Mouse (Mus musculus): ENCODE measurements at regions not wholly inside any gene's neighbourhood (a gene's known extent, or its start where the extent isn't known, plus 50 kb on each side); places are given as distances from the start of the nearest gene placed in this dataset.
"Not testable (repeated sequence)": the region's sequence is repeated elsewhere in the genome, so short reads cannot be mapped to it uniquely, and the experiment has no call there.

DNA sequence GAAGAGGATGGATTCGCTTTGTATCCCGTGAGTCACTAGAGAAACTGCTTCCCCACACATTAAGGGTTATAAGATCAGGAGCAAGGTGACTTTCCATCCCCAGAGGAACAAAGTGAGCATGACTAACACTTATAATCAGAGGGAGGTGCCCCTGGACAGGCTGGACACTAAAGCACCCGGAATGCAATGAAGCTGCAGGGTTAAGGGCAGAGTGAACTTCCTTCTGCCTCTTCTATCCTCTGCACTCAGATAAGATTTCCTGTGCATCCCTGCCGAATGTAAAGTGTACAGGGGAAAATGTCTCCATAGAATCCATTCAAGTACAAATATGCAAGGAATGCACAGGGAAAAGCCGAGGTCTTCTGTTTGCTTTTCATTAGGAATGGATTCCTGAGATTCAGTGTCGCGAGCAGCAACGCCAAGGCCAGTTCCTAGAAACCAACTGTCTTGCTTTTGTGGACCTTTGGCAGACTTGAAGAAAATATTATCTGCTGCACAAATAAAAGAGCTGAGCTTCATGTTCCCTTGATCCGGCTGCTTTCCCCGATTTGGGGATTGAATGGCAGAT is 58.5 kb upstream of the Fbxl7 start:
- no peak for DNase-seq (ENCODE audit: low read depth in 1 of 2, low spot score in 2 of 2)

DNA sequence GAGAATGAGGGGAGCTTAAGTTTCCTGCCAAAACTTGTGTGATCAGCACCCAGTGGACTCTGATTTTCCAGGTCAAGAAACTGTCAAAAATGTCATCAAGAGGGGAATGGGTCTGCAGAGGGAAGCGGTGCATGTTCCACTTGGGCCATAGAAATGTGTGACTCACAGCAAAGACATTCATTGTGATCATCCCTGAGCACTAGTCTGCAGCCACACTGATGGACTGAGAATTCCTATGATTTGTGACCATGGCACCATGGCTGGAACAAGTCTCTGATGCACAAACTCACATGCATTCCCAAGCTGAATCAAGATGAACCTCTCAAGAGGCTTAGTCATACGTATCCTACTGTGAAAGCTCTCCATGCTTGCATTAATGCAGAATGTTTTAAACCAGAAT is 63.6 kb upstream of the Fbxl7 start:
- no peak for DNase-seq (ENCODE audit: low read depth in 1 of 2, low spot score in 2 of 2)

- no peak for DNase-seq (ENCODE audit: low read depth in 1 of 2, low spot score in 2 of 2)
Observed at GRCm38 (mm10) chr15:26968392-26969025, 73.1 kb upstream of the Fbxl7 start.

GRCm38 (mm10) chr15:26970770-26971169 is 75.4 kb upstream of the Fbxl7 start:
- no peak for DNase-seq (ENCODE audit: low read depth in 1 of 2, low spot score in 2 of 2)

DNA sequence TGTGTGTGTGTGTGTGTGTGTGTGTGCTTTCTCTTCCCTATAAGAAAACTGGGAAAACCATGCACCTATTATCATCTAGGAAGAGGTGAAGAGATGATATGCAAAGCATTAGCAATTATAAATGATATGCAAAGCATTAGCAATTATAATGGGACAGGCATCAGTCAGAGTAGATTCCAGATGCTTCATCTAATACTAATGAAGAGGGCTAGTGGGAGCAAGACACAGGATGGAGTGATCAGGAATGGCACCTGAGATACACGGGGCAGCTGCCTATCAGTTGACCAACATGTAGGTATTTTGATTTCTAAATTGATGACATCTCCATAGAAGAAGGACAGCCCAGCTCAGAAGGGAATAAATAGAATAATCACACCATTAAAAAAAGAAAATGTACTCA is 97.7 kb upstream of the Fbxl7 start:
- no peak for DNase-seq (ENCODE audit: low read depth in 1 of 2, low spot score in 2 of 2)

GRCm38 (mm10) chr15:27009069-27009468 is 113.7 kb upstream of the Fbxl7 start:
- DNase-seq (ENCODE audit: low read depth in 1 of 2, low spot score in 2 of 2), result no peak

DNA sequence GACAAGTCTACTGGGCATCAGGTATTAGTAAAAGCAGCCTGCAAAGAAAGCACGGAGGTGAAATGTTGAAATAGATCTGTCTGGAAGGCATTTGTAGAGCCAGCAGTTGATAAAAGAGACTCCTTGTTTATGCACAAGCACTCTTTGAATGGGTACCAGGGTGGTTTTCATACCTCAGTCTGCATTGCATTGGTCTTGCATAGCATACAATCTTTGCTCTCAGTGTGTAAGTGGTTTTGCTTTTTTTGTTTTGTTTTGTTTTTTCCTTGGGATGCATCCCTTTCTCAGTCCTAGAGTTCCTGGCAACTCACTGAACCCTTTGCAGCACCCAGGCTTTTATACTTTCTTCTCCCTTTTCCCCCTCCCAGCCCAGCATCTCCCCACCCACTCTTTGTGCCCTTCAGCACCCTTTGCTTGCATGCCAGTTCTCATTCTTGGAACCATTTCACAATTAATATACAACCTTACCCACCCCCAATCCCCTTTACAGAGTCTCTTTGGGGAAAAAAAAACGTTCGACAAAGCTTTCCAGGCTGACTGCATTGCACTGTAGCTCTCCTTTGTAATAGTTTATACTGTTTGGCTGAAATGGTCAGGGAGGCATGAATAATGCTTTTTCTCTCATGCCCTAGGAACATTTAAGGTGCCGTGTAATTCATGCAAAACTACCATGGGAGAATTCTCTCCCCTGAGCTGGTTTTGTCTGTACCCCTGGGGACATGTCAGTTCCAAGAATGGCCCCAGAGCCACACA is 118.7 kb upstream of the Fbxl7 start:
- no peak for DNase-seq (ENCODE audit: low read depth in 1 of 2, low spot score in 2 of 2)

DNA sequence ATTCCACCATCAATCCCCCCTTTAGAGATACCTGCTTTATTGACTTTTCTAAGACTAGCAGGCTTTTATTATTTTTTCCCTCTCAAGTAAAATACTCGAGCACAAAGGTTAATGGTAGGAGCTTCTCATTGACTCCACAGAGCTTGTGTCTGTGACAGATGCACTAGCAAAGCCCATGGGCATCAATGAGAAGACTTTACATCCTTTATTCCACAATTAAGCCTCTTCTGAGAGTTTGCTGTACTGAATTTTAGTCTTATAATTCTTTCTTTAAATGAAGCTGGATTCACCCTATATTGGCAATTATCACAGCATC is 119.2 kb upstream of the Fbxl7 start:
- no peak for DNase-seq (ENCODE audit: low read depth in 1 of 2, low spot score in 2 of 2)

DNA sequence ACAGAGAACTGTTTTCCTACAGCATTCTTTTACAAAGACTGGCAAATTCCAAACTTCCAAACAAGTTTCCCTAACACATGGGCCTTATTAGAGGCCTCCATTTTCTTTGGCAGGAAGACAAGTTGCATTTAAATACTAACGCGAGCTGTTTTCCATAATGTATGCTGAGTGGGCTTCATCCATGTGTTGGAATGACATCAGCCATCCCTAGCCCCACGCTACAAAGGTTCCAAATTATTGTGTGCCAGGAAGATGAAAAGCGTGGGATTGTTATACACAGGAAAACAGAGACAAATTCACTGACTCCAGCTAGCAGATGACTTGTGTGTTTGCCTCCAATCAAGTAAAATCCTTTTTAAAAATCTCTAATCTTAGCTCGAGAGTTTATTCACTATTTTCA is 125.1 kb upstream of the Fbxl7 start:
- DNase-seq (ENCODE audit: low read depth in 1 of 2, low spot score in 2 of 2), result no peak

GRCm38 (mm10) chr15:27033261-27033660 is 137.9 kb upstream of the Fbxl7 start:
- DNase-seq (ENCODE audit: low read depth in 1 of 2, low spot score in 2 of 2), result no peak

DNA sequence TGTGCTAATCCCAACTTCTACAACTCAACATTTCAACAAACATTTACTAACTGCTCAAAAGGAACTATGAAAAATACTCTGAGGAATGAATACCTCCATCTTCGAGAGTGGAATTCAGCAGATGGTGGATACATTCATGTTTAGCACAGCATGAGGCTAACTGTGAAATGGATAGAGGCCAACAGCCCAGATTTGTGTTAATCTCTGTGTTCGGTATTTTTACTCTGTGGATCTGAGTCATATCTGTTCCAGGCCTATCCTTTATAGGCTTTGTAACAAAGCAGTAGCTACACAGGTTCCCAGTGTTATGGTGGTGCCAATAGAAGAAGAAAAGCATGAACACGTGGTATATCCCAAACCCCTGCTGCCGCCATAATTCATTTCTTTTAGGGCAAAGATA is 148.4 kb upstream of the Fbxl7 start:
- no peak for DNase-seq (ENCODE audit: low read depth in 1 of 2, low spot score in 2 of 2)

DNA sequence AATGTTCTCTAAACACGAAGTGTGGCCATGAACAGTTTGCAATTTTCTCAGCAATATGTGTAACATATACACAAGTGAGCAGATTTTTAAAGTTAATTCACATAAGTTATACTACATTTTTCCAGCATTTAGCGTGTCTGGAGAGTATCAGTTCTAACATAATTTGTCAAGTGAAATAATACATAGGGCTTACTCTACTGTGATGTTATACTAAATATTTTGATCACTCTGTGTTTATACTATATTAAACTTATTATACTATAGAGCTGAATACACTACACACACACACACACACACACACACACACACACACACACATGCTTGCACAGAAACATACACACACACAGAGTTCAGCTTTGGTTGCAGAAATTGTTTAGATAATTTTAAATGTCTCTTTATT is 155.3 kb upstream of the Fbxl7 start:
- DNase-seq (ENCODE audit: low read depth in 1 of 2, low spot score in 2 of 2), result no peak

- no peak for DNase-seq (ENCODE audit: low read depth in 1 of 2, low spot score in 2 of 2)
Observed at GRCm38 (mm10) chr15:27063456-27063855, 168.1 kb upstream of the Fbxl7 start.

DNA sequence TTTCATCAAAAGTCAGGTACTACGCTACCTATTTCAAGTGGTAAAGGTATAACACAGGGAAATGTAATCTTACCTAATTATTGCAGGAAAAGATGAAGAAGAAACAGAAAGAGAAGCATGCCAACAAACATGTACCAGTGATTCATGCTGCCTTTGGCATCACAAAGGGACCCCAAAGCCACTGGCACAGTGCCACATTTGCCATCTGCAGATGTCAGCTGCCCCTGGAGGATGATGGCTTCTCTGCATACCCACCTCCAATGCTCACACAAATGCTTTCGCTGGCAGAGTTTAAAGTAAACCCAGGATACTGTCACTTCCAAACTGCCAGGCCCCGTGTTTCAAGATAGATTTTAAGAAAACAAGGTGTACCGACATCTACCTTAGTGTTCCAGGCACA is 168.6 kb upstream of the Fbxl7 start:
- no peak for DNase-seq (ENCODE audit: low read depth in 1 of 2, low spot score in 2 of 2)

DNA sequence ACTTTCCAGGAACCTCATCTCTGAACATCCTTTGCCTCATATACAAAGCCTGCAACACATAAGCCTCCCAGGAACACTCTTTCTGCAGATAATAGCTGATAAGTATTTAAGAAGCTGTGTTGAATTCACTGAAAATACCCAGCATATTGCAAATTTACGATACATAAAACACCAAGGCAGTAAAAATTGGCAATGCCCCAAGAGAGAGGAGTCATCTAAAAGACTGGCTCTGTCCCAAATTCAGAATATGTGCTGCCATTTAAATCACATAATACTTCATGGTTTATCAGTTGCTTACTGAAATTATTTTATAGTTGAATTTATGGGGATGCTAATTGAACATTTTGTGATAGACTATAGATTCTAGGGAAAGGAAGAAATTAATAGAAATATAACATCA is 172.3 kb upstream of the Fbxl7 start:
- no peak for DNase-seq (ENCODE audit: low read depth in 1 of 2, low spot score in 2 of 2)

DNA sequence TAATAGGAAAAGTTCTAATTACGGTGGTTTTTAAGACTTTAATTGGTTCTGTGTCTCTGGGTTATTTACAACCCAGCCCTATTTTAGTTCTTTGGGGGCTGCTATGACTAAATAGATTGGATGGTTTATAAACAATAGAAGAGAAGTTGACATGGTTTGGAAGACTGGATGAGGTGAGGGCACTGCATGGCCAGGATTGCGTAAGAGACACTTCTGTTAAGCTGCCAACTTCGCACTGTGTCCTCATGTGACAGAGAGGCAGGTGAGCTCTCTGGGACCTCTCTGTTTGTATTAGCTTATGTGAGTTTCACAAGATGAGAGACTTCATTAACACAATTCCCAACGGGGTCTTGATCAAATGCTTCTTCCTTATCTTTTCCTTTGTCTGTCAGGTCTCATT is 182.5 kb upstream of the Fbxl7 start:
- DNase-seq (ENCODE audit: low read depth in 1 of 2, low spot score in 2 of 2), result no peak

DNA sequence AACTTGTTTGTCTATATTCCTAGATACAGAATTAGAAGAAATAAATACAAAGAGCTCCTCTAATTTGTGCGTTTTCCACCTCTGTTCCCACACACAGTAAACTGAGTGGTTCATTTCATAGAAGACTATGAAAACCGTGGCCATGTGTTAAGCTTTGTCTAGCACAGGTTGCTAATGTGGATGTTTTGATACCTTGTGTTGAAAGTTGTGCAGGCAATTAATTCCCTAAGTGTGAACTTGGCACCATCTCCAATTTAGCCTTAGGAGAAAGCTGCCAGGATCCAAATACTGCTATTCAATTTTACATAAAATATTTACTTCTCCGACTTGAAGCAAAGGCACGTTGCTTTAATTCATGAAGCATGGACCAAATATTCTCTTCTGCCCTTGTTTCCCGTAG is 187.4 kb upstream of the Fbxl7 start:
- no peak for DNase-seq (ENCODE audit: low read depth in 1 of 2, low spot score in 2 of 2)

GRCm38 (mm10) chr15:27083596-27083995 is 188.2 kb upstream of the Fbxl7 start:
- no peak for DNase-seq (ENCODE audit: low read depth in 1 of 2, low spot score in 2 of 2)

DNA sequence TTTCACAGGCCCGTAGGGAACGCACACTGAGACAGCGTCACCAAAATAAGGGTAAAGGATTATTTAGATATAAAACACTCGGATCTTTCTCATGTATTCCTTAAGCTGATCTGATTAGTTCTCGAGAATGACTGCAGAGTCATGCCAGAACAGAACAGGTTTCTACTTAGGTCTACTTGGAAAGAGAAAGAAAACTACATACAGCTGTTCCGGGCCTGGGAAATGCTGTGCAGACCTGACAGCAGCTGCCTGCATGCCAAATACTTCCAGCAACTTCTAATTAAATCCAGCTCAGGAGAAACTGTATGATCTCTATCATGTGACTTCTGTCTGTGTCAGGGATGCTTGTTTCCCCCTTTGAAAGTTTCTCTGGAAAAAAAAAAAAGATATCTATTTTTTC is 193.8 kb upstream of the Fbxl7 start:
- no peak for DNase-seq (ENCODE audit: low read depth in 1 of 2, low spot score in 2 of 2)

- no peak for DNase-seq (ENCODE audit: low read depth in 1 of 2, low spot score in 2 of 2)
Observed at GRCm38 (mm10) chr15:27094102-27094501, 198.7 kb upstream of the Fbxl7 start.

DNA sequence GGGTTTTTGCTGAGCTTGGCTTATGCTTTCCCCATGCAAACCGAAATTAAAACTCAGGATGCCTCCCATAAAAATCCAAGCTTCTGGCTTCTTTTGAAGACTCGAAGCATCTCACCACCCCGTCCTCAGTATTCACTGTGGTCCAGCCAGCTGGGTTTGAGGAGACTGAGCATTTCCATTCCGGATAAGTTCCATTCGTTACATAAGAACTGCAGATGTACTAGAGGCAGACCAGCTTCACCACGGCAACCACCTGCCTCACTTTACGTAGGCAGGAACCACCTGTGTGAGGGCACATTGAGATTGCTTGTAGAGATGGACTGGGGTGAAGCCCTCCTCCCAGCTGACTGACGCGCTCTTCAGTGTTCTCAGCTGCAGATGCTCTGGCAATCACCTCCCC is 199.9 kb upstream of the Fbxl7 start:
- no peak for DNase-seq (ENCODE audit: low read depth in 1 of 2, low spot score in 2 of 2)

GRCm38 (mm10) chr15:27101610-27102009 is 206.2 kb upstream of the Fbxl7 start:
- not testable (repeated sequence) for DNase-seq (ENCODE audit: low read depth in 1 of 2, low spot score in 2 of 2)

- no peak for DNase-seq (ENCODE audit: low read depth in 1 of 2, low spot score in 2 of 2)
Observed at GRCm38 (mm10) chr15:27109130-27109529, 213.8 kb upstream of the Fbxl7 start.

Measured in monocyte, adult 2 months (primary cell).